ENCODE assay signal across 9 mouse cellular contexts in the genomic region with DNA sequence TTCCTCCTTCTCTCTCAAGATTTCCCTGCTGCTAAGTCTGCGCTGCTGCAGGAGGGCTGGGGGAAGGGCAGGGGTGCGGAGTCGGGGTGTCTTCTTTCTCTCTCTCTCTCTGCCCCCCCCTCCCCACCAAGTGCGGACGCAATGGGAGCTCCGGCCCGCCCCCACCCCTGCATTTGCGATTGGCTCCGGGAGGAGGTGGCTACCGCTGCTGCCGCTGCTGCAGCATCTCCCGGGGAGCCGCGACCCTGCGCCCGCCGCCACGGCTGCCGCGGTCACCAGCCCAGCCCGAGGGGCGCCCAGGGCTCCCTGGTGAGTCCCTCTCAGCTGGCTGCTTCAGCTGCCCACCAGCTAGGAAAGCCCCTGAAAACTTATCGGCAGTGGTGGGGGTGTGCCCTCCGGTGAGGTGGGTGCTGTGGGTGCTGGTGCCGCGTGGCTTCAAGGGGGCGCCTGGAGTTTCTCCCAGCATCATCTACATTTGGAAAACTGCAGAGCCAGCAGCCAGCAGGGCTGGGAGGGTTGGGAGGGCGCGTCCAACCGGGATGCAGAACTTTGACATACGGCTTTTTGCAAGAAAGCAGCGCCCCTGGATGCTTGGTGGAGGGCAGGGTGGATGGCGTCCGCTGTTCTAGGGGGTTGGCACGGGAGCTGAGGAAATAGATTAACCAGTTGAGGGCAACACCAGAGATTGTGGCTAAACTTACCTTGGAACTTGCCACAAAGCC. TPM values are rescaled to one million over a fixed set of nuclear protein-coding genes. Genes with fewer than 3 reads are reported as not detected.
A peak's percentile ranks its signal among the peaks of the same experiment; 100 is the strongest.
DNase-seq lines count a peak whose midpoint lies in the region; ATAC-seq and TF ChIP-seq lines count a peak whose summit lies in the region.
"Had no signal": no experiment of that assay in that cellular context is flagged by ENCODE, and none has a peak within 500 bp of the region (broad histone marks: within the 10 kb centered on the region; RNA-seq: fewer than 3 reads in every experiment).

No protein-coding gene starts in this region.

- no peak for ATAC-seq in embryonic facial prominence, embryonic 13.5 days (ENCODE audit: insufficient number of reproducible peaks, insufficient read depth, low FRiP score, low TSS enrichment, low read depth)
- peak; percentile 45 for ATAC-seq in intestine, embryonic 16.5 days

- peaks cover 15% of the 10 kb centered on the region for H3K4me1 ChIP-seq in embryonic facial prominence, embryonic 13.5 days
- H3K4me1 ChIP-seq in intestine, embryonic 16.5 days (ENCODE audit: control insufficient read depth, insufficient read depth, low read length): peaks cover 5% of the 10 kb centered on the region; the same call in 1 of the 2 replicates
- H3K4me1 ChIP-seq in olfactory bulb, adult 2 months (ENCODE audit: control insufficient read depth, insufficient read depth, low read length): peaks cover 7% of the 10 kb centered on the region

- H3K4me3 ChIP-seq in layer of hippocampus, adult 2 months: peak overlapping the region; percentile 37
- H3K4me3 ChIP-seq in embryonic facial prominence, embryonic 13.5 days: peak overlapping the region; percentile 47
- peak overlapping the region; percentile 47 for H3K4me3 ChIP-seq in intestine, embryonic 16.5 days (ENCODE audit: low read length)
- H3K4me3 ChIP-seq in olfactory bulb, adult 2 months (ENCODE audit: insufficient read depth, low read depth, low read length): peak overlapping the region; percentile 50

- no peak for TF ChIP-seq POLR2A in olfactory bulb, adult 2 months (IDR thresholded peaks at IDR 0.05; ENCODE audit: insufficient read depth, low read depth, low read length)

- peak overlapping the region; percentile 54 for H3K9ac ChIP-seq in embryonic facial prominence, embryonic 13.5 days
- peak overlapping the region; percentile 57 for H3K9ac ChIP-seq in intestine, embryonic 16.5 days (ENCODE audit: low read depth, low read length)

- H3K27ac ChIP-seq in layer of hippocampus, adult 2 months: no peak overlapping the region
- no peak overlapping the region for H3K27ac ChIP-seq in embryonic facial prominence, embryonic 13.5 days
- no peak overlapping the region for H3K27ac ChIP-seq in intestine, embryonic 16.5 days (ENCODE audit: low read length)
- H3K27ac ChIP-seq in olfactory bulb, adult 2 months (ENCODE audit: insufficient read depth, low read depth, low read length): no peak overlapping the region

- TF ChIP-seq CTCF in layer of hippocampus, adult 2 months (conservative IDR thresholded peaks at IDR 0.05): no peak
- no peak for TF ChIP-seq CTCF in olfactory bulb, adult 2 months (IDR thresholded peaks at IDR 0.05; ENCODE audit: insufficient read depth, low read depth, low read length)

- peaks cover 87% of the 10 kb centered on the region for H3K27me3 ChIP-seq in embryonic facial prominence, embryonic 13.5 days
- H3K27me3 ChIP-seq in intestine, embryonic 16.5 days (replicated peaks; ENCODE audit: control insufficient read depth, insufficient read depth, low read length): peaks cover 40% of the 10 kb centered on the region

- no peak for DNase-seq in layer of hippocampus, adult 2 months (ENCODE audit: low spot score in 2 of 2)
- no peak for DNase-seq in layer of hippocampus, adult 11-12 months (ENCODE audit: low spot score)
- no peak for DNase-seq in layer of hippocampus, postnatal 14 days (ENCODE audit: low spot score in 2 of 2)
- no peak for DNase-seq in c-Kit-positive CD71-positive TER-119-positive erythroid progenitor cells, embryonic 14.5 days (ENCODE audit: low spot score)
- DNase-seq in left cerebral cortex, adult 8-10 months (ENCODE audit: low spot score in 2 of 2): no peak

- H3K4me2 ChIP-seq in embryonic facial prominence, embryonic 13.5 days: peak overlapping the region; percentile 86
- H3K4me2 ChIP-seq in intestine, embryonic 16.5 days (ENCODE audit: low read depth, low read length): peak overlapping the region; percentile 51

- H3K36me3 ChIP-seq in embryonic facial prominence, embryonic 13.5 days: no peaks in the 10 kb centered on the region
- no peaks in the 10 kb centered on the region for H3K36me3 ChIP-seq in intestine, embryonic 16.5 days (ENCODE audit: control insufficient read depth, insufficient read depth, low read length)

- no peaks in the 10 kb centered on the region for H3K9me3 ChIP-seq in embryonic facial prominence, embryonic 13.5 days
- H3K9me3 ChIP-seq in intestine, embryonic 16.5 days (ENCODE audit: control insufficient read depth, low read length): no peaks in the 10 kb centered on the region

- under 1% methylated on average over 34 of the region's 35 CpGs for WGBS in embryonic facial prominence, embryonic 13.5 days
- under 1% methylated on average over 34 of the region's 35 CpGs for WGBS in intestine, embryonic 16.5 days
- under 1% methylated on average over 33 of the region's 35 CpGs for WGBS in olfactory bulb, adult 2 months

RNA-seq across cellular contexts. Expression of a gene that starts 51.6 kb away (rescaled TPM):
- total RNA-seq in layer of hippocampus, adult 2 months (2021): not detected
- 0.18 TPM in 1 of 2 replicates, not detected in the other for polyA plus RNA-seq in embryonic facial prominence, embryonic 13.5 days (2015; fragmentation: Nextera tagmentation; extraction: Ambion mirVana)
- polyA plus RNA-seq in intestine, embryonic 16.5 days (2015; fragmentation: Nextera tagmentation; extraction: Ambion mirVana): 10.3 and 11.6 TPM in 2 replicates
- polyA plus RNA-seq in olfactory bulb, adult 2 months (2012; ENCODE audit: insufficient read depth, insufficient read length, low replicate concordance, missing spikeins): not detected in 2 replicates
- not detected for total RNA-seq in layer of hippocampus, postnatal 14 days (2021)
- total RNA-seq in left cerebral cortex, adult 8-10 months (2022): not detected
- total RNA-seq: hematopoietic stem cell, adult 5-6 weeks had no signal
